Mouse (Mus musculus): Measurements from ENCODE around the gene Sln. TPM values are rescaled to one million over a fixed set of nuclear protein-coding genes. Genes with fewer than 3 reads are reported as not detected.

Sln gene
- polyA plus RNA-seq, 1 experiment from 2014 or later = 12.8 TPM

Other genes starting within 250 kb of the Sln start
- gene Acat1, start 239.8 kb upstream of the Sln start, polyA plus RNA-seq (2015; fragmentation: Nextera tagmentation; extraction: Ambion mirVana) = 107 and 123 TPM in 2 replicates
- 10.0 and 11.6 TPM in 2 replicates for gene Cul5, start 180.2 kb upstream of the Sln start, polyA plus RNA-seq (2015; fragmentation: Nextera tagmentation; extraction: Ambion mirVana)
- 0.71 and 0.84 TPM in 2 replicates for gene Rab39, start 143.9 kb upstream of the Sln start, polyA plus RNA-seq (2015; fragmentation: Nextera tagmentation; extraction: Ambion mirVana)
- 0.26 and 0.33 TPM in 2 replicates for gene Slc35f2, start 78.6 kb upstream of the Sln start, polyA plus RNA-seq (2015; fragmentation: Nextera tagmentation; extraction: Ambion mirVana)
- not detected in 2 replicates for gene Elmod1, start 125.1 kb downstream of the Sln start, polyA plus RNA-seq (2015; fragmentation: Nextera tagmentation; extraction: Ambion mirVana)
- 0.17 and 0.22 TPM in 2 replicates for gene Tnfaip8l3, start 218.2 kb downstream of the Sln start, polyA plus RNA-seq (2015; fragmentation: Nextera tagmentation; extraction: Ambion mirVana)

Data from liver, embryonic 15.5 days (tissue).